8 mouse cellular contexts compared by ENCODE assay signal in the genomic region with DNA sequence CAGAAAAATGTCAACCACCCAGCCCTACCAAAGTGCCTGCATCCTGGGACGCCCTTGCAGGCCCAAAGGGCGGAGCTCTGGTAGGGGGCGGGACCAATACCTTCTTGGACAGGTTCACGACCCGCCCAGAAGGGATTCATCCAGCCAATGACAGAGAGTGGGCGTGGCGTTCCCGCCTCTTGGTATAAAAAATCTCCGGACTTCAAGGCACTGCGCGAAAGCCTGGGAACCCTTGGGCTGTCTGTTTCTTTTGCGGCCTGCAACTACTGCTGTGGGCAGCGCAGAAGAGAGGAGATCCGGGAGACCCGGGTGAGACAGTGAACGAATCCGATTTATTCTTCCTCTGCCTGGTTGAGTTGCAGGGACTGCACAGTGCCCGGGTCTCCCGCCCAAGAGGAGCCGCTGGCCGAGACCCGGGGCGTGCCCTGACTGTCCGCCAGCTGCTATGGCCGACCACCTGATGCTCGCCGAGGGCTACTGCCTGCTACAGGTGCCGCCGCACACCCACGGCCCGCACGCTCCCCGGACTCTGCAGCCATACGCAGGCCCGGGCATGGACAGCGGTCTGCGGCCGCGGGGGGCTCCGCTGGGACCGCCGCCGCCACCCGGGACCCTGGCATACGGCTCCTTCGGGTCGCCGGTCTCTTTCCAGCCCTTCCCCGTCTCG. TPM values are rescaled to one million over a fixed set of nuclear protein-coding genes. Genes with fewer than 3 reads are reported as not detected.
A peak's percentile ranks its signal among the peaks of the same experiment; 100 is the strongest.
DNase-seq lines count a peak whose midpoint lies in the region; ATAC-seq and TF ChIP-seq lines count a peak whose summit lies in the region.

Gene Cited4, plus strand, starts transcription at position 215 of the 667 bp plus-strand sequence.

- DNase-seq in A20 (ENCODE audit: low read depth, low spot score) = peak; percentile 49
- DNase-seq in brain, embryonic 18.5 days (ENCODE audit: low read depth, low spot score) = peak; percentile 43
- DNase-seq in heart, embryonic 10.5 days (ENCODE audit: low spot score) = peak; percentile 99
- DNase-seq in limb, embryonic 14.5 days (ENCODE audit: low spot score) = peak; percentile 89
- DNase-seq in midbrain, postnatal 0 days (ENCODE audit: low spot score) = peak; percentile 90
- DNase-seq in spleen, postnatal 14 days (ENCODE audit: low spot score in 2 of 2) = peak; percentile 91

- no peak for TF ChIP-seq CTCF in midbrain, postnatal 0 days (IDR thresholded peaks at IDR 0.05)

- peak within 1 kb of the TSS; percentile 59 for H3K9ac ChIP-seq in kidney, embryonic 14.5 days (ENCODE audit: low read depth, low read length)
- peak within 1 kb of the TSS; percentile 55 for H3K9ac ChIP-seq in limb, embryonic 14.5 days (ENCODE audit: low read depth, low read length, severe bottlenecking)
- H3K9ac ChIP-seq in midbrain, postnatal 0 days (replicated peaks; ENCODE audit: low read length, poor library complexity, severe bottlenecking) = peak within 1 kb of the TSS; percentile 66

- peaks cover 36% of the 10 kb centered on the region for H3K36me3 ChIP-seq in erythroblast, embryonic 14.5 days (ENCODE audit: control insufficient read depth)
- no peaks in the 10 kb centered on the region for H3K36me3 ChIP-seq in heart, embryonic 10.5 days
- H3K36me3 ChIP-seq in kidney, embryonic 14.5 days (ENCODE audit: control insufficient read depth, insufficient read depth, low read length) = no peaks in the 10 kb centered on the region
- H3K36me3 ChIP-seq in limb, embryonic 14.5 days (ENCODE audit: control insufficient read depth, insufficient read depth, low read length) = no peaks in the 10 kb centered on the region
- H3K36me3 ChIP-seq in midbrain, postnatal 0 days (ENCODE audit: insufficient read depth, low read length) = no peaks in the 10 kb centered on the region

- peak; percentile 90 for ATAC-seq in kidney, embryonic 14.5 days (ENCODE audit: low FRiP score, low TSS enrichment)
- ATAC-seq in limb, embryonic 14.5 days (ENCODE audit: low FRiP score, low read depth) = peak; percentile 88
- ATAC-seq in midbrain, postnatal 0 days (ENCODE audit: low FRiP score) = peak; percentile 86

- H3K27ac ChIP-seq in heart, embryonic 10.5 days = peak within 1 kb of the TSS; percentile 91
- H3K27ac ChIP-seq in kidney, embryonic 14.5 days (ENCODE audit: low read depth, low read length) = no peak within 1 kb of the TSS
- H3K27ac ChIP-seq in limb, embryonic 14.5 days (replicated peaks; ENCODE audit: low read depth, low read length) = no peak within 1 kb of the TSS
- H3K27ac ChIP-seq in midbrain, postnatal 0 days (ENCODE audit: low read depth, low read length) = peak within 1 kb of the TSS; percentile 34; the same call in 1 of the 2 replicates

- WGBS in heart, embryonic 10.5 days = under 1% methylated on average over 50 of the region's 50 CpGs
- WGBS in kidney, embryonic 14.5 days = under 1% methylated on average over 50 of the region's 50 CpGs
- under 1% methylated on average over 40 of the region's 50 CpGs for WGBS in limb, embryonic 14.5 days
- 1% methylated on average over 49 of the region's 50 CpGs for WGBS in midbrain, postnatal 0 days

- peak within 1 kb of the TSS; percentile 98 for H3K4me3 ChIP-seq in erythroblast, embryonic 14.5 days (replicated peaks)
- peak within 1 kb of the TSS; percentile 78 for H3K4me3 ChIP-seq in heart, embryonic 10.5 days
- peak within 1 kb of the TSS; percentile 52 for H3K4me3 ChIP-seq in kidney, embryonic 14.5 days (ENCODE audit: low read length)
- peak within 1 kb of the TSS; percentile 53 for H3K4me3 ChIP-seq in limb, embryonic 14.5 days (replicated peaks; ENCODE audit: low read length)
- H3K4me3 ChIP-seq in midbrain, postnatal 0 days (ENCODE audit: low read depth, low read length) = peak within 1 kb of the TSS; percentile 48

- H3K4me2 ChIP-seq in kidney, embryonic 14.5 days (replicated peaks; ENCODE audit: low read depth, low read length) = peak within 1 kb of the TSS; percentile 97
- peak within 1 kb of the TSS; percentile 100 for H3K4me2 ChIP-seq in limb, embryonic 14.5 days (replicated peaks; ENCODE audit: low read depth, low read length, severe bottlenecking)
- peak within 1 kb of the TSS; percentile 96 for H3K4me2 ChIP-seq in midbrain, postnatal 0 days (ENCODE audit: low read depth, low read length, poor library complexity, severe bottlenecking)

- no peaks in the 10 kb centered on the region; the same call in 1 of the 2 replicates for H3K27me3 ChIP-seq in erythroblast, embryonic 14.5 days (ENCODE audit: control insufficient read depth)
- peaks cover 39% of the 10 kb centered on the region for H3K27me3 ChIP-seq in heart, embryonic 10.5 days (ENCODE audit: insufficient read depth, poor library complexity, severe bottlenecking)
- H3K27me3 ChIP-seq in kidney, embryonic 14.5 days (ENCODE audit: control insufficient read depth, insufficient read depth, low read length) = peaks cover 22% of the 10 kb centered on the region
- peaks cover 33% of the 10 kb centered on the region for H3K27me3 ChIP-seq in limb, embryonic 14.5 days (ENCODE audit: control insufficient read depth, insufficient read depth, low read length)
- H3K27me3 ChIP-seq in midbrain, postnatal 0 days (ENCODE audit: insufficient read depth, low read length) = peaks cover 13% of the 10 kb centered on the region; the same call in 1 of the 2 replicates

- TF ChIP-seq POLR2A in limb, embryonic 14.5 days (IDR thresholded peaks at IDR 0.05; ENCODE audit: borderline replicate concordance, extremely low read depth, insufficient read depth, insufficient read length) = no peak

- peaks cover 8% of the 10 kb centered on the region; the same call in 1 of the 2 replicates for H3K9me3 ChIP-seq in erythroblast, embryonic 14.5 days (ENCODE audit: control insufficient read depth, low read length)
- H3K9me3 ChIP-seq in heart, embryonic 10.5 days = no peaks in the 10 kb centered on the region
- no peaks in the 10 kb centered on the region for H3K9me3 ChIP-seq in kidney, embryonic 14.5 days (ENCODE audit: control insufficient read depth, low read length)
- no peaks in the 10 kb centered on the region for H3K9me3 ChIP-seq in limb, embryonic 14.5 days (ENCODE audit: control insufficient read depth, low read length)
- H3K9me3 ChIP-seq in midbrain, postnatal 0 days (ENCODE audit: low read length) = no peaks in the 10 kb centered on the region

- H3K4me1 ChIP-seq in erythroblast, embryonic 14.5 days (ENCODE audit: control insufficient read depth) = peaks cover 84% of the 10 kb centered on the region
- peaks cover 43% of the 10 kb centered on the region for H3K4me1 ChIP-seq in heart, embryonic 10.5 days
- H3K4me1 ChIP-seq in kidney, embryonic 14.5 days (ENCODE audit: control insufficient read depth, insufficient read depth, low read length) = no peaks in the 10 kb centered on the region
- H3K4me1 ChIP-seq in limb, embryonic 14.5 days (ENCODE audit: control insufficient read depth, insufficient read depth, low read length) = 0 out of 2 replicates have a peak, but pooled peaks cover 6% of the 10 kb centered on the region
- no peaks in the 10 kb centered on the region; the same call in 1 of the 2 replicates for H3K4me1 ChIP-seq in midbrain, postnatal 0 days (ENCODE audit: insufficient read depth, low read length)

RNA-seq across cellular contexts. Expression of gene Cited4, which starts in this region (rescaled TPM):
- 171 and 228 TPM in 2 replicates for polyA plus RNA-seq in erythroblast, embryonic 14.5 days (2012)
- polyA plus RNA-seq in heart, embryonic 10.5 days (2016; fragmentation: Nextera tagmentation; extraction: Ambion mirVana) = 47.3 and 47.5 TPM in 2 replicates
- 9.3 and 11.0 TPM in 2 replicates for polyA plus RNA-seq in kidney, embryonic 14.5 days (2014; fragmentation: Nextera tagmentation; extraction: Ambion mirVana)
- polyA plus RNA-seq in limb, embryonic 14.5 days (2012; rRNA removed) = 2.7 and 3.4 TPM in 2 replicates
- 3.9 and 4.1 TPM in 2 replicates for polyA plus RNA-seq in limb, embryonic 14.5 days (2014; fragmentation: Nextera tagmentation; extraction: Ambion mirVana)
- total RNA-seq in midbrain, postnatal 0 days (2014; rRNA removed) = 5.2 and 9.7 TPM in 2 replicates
- 6.6 and 7.5 TPM in 2 replicates for polyA plus RNA-seq in midbrain, postnatal 0 days (2015; fragmentation: Nextera tagmentation; extraction: Ambion mirVana)

Comparison
In these comparisons a context has a peak if more than half of its experiments do, and no peak if none do; other contexts are left out.
1. DNase-seq: peak in every context shown above with its lines; median percentile 99 in heart, embryonic 10.5 days; 91 in spleen, postnatal 14 days; 90 in midbrain, postnatal 0 days; 89 in limb, embryonic 14.5 days; 49 in A20; 43 in brain, embryonic 18.5 days.
2. H3K4me3 ChIP-seq: peak in every context shown above with its lines; median percentile 98 in erythroblast, embryonic 14.5 days; 78 in heart, embryonic 10.5 days; 53 in limb, embryonic 14.5 days; 52 in kidney, embryonic 14.5 days; 48 in midbrain, postnatal 0 days.
3. H3K27ac ChIP-seq: peak in heart, embryonic 10.5 days (single experiment) and midbrain, postnatal 0 days (single experiment); none in kidney, embryonic 14.5 days (single experiment) and limb, embryonic 14.5 days (single experiment).
4. Peak in every context shown above with its lines, with median percentiles within 50 percentile points of each other: ATAC-seq, H3K4me2 ChIP-seq and H3K9ac ChIP-seq.